Mouse (Mus musculus) stomach, embryonic 15.5 days (tissue): ENCODE measurements around the gene Gm20388. TPM values are rescaled to one million over a fixed set of nuclear protein-coding genes. Genes with fewer than 3 reads are reported as not detected.

ENCODE experiments used
- ATAC-seq: fragments of 200-750 bp; cut with Nextera tagmentation; 2 replicates; pipeline ENCODE4 v1.8.0; 2017; ENCODE audit warnings: low read depth, moderate number of reproducible peaks, moderate TSS enrichment; ENCODE audit not compliant: insufficient read depth, low FRiP score
- H3K27ac ChIP-seq: fragments of 300-500 bp; sonication (generic); 2 replicates; pipeline ENCODE4 v1.5.1; 2015; ENCODE audit warnings: mild to moderate bottlenecking, inconsistent platforms
- H3K27me3 ChIP-seq: fragments of 300-500 bp; sonication (generic); replicated peaks from 2 replicates; pipeline ENCODE4 v1.6.1; 2015; ENCODE audit warnings: inconsistent platforms
- H3K36me3 ChIP-seq: fragments of 300-500 bp; sonication (generic); 2 replicates; pipeline ENCODE4 v1.6.1; 2015; ENCODE audit warnings: inconsistent platforms
- H3K4me1 ChIP-seq: fragments of 300-500 bp; sonication (generic); 2 replicates; pipeline ENCODE4 v1.6.1; 2015; ENCODE audit warnings: inconsistent platforms
- H3K4me2 ChIP-seq: fragments of 300-500 bp; sonication (generic); 2 replicates; pipeline ENCODE4 v1.6.1; 2015; ENCODE audit warnings: mild to moderate bottlenecking, inconsistent platforms
- H3K4me3 ChIP-seq: fragments of 300-500 bp; sonication (generic); replicated peaks from 2 replicates; pipeline ENCODE4 v1.5.1; 2015; ENCODE audit warnings: inconsistent platforms
- H3K9ac ChIP-seq: fragments of 300-500 bp; sonication (generic); 2 replicates; pipeline ENCODE4 v1.6.1; 2015; ENCODE audit warnings: inconsistent platforms
- H3K9me3 ChIP-seq: fragments of 300-500 bp; sonication (generic); 2 replicates; pipeline ENCODE4 v1.6.1; 2016; ENCODE audit warnings: inconsistent platforms
- WGBS: fragments of 180-500 bp; shearing (Covaris S2); methylation state at CpG from one replicate; pipeline ENCODE4 v1.1.7; 2015; 5-methylcytosine and 5-hydroxymethylcytosine counted together
- polyA plus RNA-seq: library from polyadenylated mRNA; unstranded; fragments of >200 nt; fragmentation: Nextera tagmentation; extraction: Ambion mirVana; gene quantifications from 2 replicates; pipeline ENCODE4 v1.2.1, GENCODE M21; 2015

Gm20388 gene
- polyA plus RNA-seq, 1 experiment from 2014 or later: not detected

- no peak for ATAC-seq
- Histone ChIP-seq H3K9ac (no peak overlapping the region), H3K4me2 (no peak overlapping the region), H3K27ac (peak overlapping the region; percentile 67), H3K4me3 (no peak overlapping the region), H3K36me3 (no peaks in the 10 kb centered on the region), H3K4me1 (peaks cover 29% of the 10 kb centered on the region), H3K9me3 (no peaks in the 10 kb centered on the region), H3K27me3 (no peaks in the 10 kb centered on the region)
- WGBS: 24% methylated on average over 8 of the region's 8 CpGs
Observed at GRCm38 (mm10) chr8:120000461-120000860, 89.8 kb downstream of the Gm20388 start.

GRCm38 (mm10) chr8:120001712-120002111, 91.1 kb downstream of the Gm20388 start:
- 65% methylated on average over 7 of the region's 7 CpGs for WGBS
- Histone ChIP-seq H3K9me3 (no peaks in the 10 kb centered on the region), H3K9ac (no peak overlapping the region), H3K4me3 (no peak overlapping the region), H3K36me3 (no peaks in the 10 kb centered on the region), H3K27me3 (no peaks in the 10 kb centered on the region), H3K4me1 (peaks cover 37% of the 10 kb centered on the region), H3K4me2 (no peak overlapping the region), H3K27ac (peak overlapping the region; percentile 67)
- no peak for ATAC-seq

DNA sequence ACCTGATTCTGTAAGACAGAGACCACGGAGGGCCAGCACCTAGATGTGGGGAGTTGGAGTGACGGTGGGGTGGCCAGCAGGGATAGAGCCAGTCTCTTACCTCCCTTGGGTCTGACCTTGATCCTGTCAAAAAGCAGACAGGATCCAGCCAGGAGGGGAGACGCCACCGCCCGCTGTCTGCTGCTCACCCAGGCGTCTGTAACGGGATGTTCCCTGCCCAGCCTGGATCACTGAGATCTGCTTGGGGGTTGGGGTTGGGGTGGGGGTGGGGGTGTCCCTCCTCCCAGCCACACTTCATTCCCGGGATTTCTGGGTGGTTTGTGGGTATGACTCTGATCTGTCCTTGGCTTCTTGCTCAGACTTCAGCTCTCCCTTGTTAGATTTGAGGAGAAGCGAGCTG, 91.7 kb downstream of the Gm20388 start:
- H3K9ac ChIP-seq: no peak overlapping the region
- no peak for ATAC-seq
- H3K4me1 ChIP-seq: peaks cover 43% of the 10 kb centered on the region
- WGBS: 52% methylated on average over 9 of the region's 9 CpGs
- no peaks in the 10 kb centered on the region for H3K27me3 ChIP-seq
- H3K27ac ChIP-seq: peak overlapping the region; percentile 48; the same call in 1 of the 2 replicates
- no peak overlapping the region for H3K4me3 ChIP-seq
- no peaks in the 10 kb centered on the region for H3K36me3 ChIP-seq
- H3K4me2 ChIP-seq: no peak overlapping the region
- no peaks in the 10 kb centered on the region for H3K9me3 ChIP-seq

DNA sequence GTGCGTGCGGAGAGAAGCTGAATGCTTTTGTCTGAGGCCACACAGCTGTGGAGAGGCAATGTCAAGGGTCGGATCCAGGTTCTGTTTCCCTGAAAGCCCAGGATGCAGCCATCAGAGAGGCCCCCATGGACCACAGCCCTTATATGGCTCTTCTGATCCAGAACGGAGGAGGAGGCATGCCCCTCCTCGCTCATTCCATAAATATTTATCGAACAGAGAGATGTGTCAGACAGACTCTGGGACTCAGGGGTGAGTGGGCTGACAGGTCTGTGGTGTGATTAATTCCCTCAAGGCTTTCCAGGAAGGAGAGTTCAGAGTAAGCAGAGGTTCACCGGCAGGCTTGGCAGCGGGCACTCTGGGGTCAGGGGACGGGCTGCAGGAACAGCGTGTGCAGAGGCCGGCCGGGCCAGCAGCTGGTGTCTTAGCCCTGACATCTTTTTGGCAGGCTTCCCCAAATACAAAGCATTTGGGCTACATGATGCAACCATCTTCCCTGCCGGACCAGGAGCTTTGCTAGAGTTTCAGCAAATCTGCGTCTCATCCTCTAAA, 93.6 kb downstream of the Gm20388 start:
- peaks cover 44% of the 10 kb centered on the region for H3K4me1 ChIP-seq
- no peaks in the 10 kb centered on the region for H3K27me3 ChIP-seq
- ATAC-seq: peak; percentile 70
- 9% methylated on average over 14 of the region's 14 CpGs for WGBS
- H3K4me3 ChIP-seq: no peak overlapping the region
- peak overlapping the region; percentile 24; the same call in 1 of the 2 replicates for H3K4me2 ChIP-seq
- no peak overlapping the region for H3K9ac ChIP-seq
- peak overlapping the region; percentile 85 for H3K27ac ChIP-seq
- H3K36me3 ChIP-seq: no peaks in the 10 kb centered on the region
- H3K9me3 ChIP-seq: no peaks in the 10 kb centered on the region

- Histone ChIP-seq H3K27me3 (no peaks in the 10 kb centered on the region), H3K4me1 (peaks cover 44% of the 10 kb centered on the region), H3K4me3 (no peak overlapping the region), H3K4me2 (peak overlapping the region; percentile 24; the same call in 1 of the 2 replicates), H3K27ac (peak overlapping the region; percentile 85), H3K9ac (no peak overlapping the region), H3K9me3 (no peaks in the 10 kb centered on the region), H3K36me3 (no peaks in the 10 kb centered on the region)
- 15% methylated on average over 2 of the region's 2 CpGs for WGBS
- ATAC-seq: no peak
Observed at GRCm38 (mm10) chr8:120004705-120005381, 94.2 kb downstream of the Gm20388 start.

GRCm38 (mm10) chr8:120006645-120007160, 96.1 kb downstream of the Gm20388 start:
- Histone ChIP-seq H3K27ac (no peak overlapping the region), H3K9me3 (no peaks in the 10 kb centered on the region), H3K27me3 (no peaks in the 10 kb centered on the region), H3K4me1 (peaks cover 32% of the 10 kb centered on the region), H3K36me3 (no peaks in the 10 kb centered on the region), H3K9ac (no peak overlapping the region), H3K4me3 (no peak overlapping the region), H3K4me2 (no peak overlapping the region)
- 23% methylated on average over 9 of the region's 9 CpGs for WGBS
- no peak for ATAC-seq

- ATAC-seq: no peak
- Histone ChIP-seq H3K9ac (no peak overlapping the region), H3K36me3 (no peaks in the 10 kb centered on the region), H3K4me2 (no peak overlapping the region), H3K4me3 (no peak overlapping the region), H3K27ac (no peak overlapping the region), H3K27me3 (no peaks in the 10 kb centered on the region), H3K9me3 (no peaks in the 10 kb centered on the region), H3K4me1 (peaks cover 32% of the 10 kb centered on the region)
- 75% methylated on average over 9 of the region's 9 CpGs for WGBS
Observed at GRCm38 (mm10) chr8:120007178-120007577, 96.5 kb downstream of the Gm20388 start.

DNA sequence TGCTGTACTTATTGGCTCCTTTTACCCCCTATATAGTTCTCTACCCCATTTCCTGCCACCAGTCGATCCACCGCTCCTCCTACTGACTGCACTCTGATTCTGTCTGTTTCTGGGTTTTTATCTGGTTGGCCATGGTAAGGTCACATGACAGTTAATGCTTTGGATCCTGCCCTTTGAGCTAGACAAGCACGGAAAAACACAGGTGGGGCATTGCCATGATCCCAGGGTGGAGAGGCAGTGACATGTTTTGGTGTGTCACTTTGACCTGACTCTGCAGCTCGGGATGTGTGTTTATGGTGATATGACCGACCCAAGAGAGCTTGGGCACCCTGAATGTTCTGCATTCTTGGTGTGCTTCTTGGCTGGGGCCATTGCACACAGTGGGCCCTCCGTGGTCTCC, 98.6 kb downstream of the Gm20388 start:
- Histone ChIP-seq H3K27me3 (no peaks in the 10 kb centered on the region), H3K4me2 (no peak overlapping the region), H3K27ac (no peak overlapping the region), H3K9ac (no peak overlapping the region), H3K9me3 (no peaks in the 10 kb centered on the region), H3K4me3 (no peak overlapping the region), H3K36me3 (no peaks in the 10 kb centered on the region), H3K4me1 (peaks cover 30% of the 10 kb centered on the region)
- WGBS: 62% methylated on average over 6 of the region's 6 CpGs
- ATAC-seq: no peak

- no peak for ATAC-seq
- no peaks in the 10 kb centered on the region for H3K27me3 ChIP-seq
- H3K4me3 ChIP-seq: no peak overlapping the region
- H3K9me3 ChIP-seq: no peaks in the 10 kb centered on the region
- H3K27ac ChIP-seq: no peak overlapping the region
- H3K36me3 ChIP-seq: no peaks in the 10 kb centered on the region
- peaks cover 16% of the 10 kb centered on the region for H3K4me1 ChIP-seq
- H3K4me2 ChIP-seq: no peak overlapping the region
- WGBS: 76% methylated on average over 8 of the region's 8 CpGs
- H3K9ac ChIP-seq: no peak overlapping the region
Observed at GRCm38 (mm10) chr8:120012491-120012890, 101.8 kb downstream of the Gm20388 start.

DNA sequence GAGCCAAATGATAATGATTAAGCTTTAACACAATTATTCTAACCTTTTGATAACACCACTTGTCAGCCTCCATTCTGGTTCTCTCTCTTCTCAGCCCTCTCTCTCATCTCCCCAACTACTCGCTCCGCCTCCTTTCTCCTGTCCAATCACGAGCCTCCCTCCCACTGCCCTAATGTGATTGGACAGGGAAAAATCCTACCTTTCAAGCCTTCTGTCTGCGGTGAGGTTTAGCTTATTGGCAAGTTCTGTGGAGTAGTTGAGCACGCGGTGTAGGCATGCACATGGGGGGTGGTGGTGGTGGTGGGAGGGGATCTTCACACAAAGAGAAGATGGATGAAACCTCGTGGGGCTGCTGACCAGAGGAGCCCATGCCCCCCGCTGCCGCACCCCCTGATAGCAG, 102.3 kb downstream of the Gm20388 start:
- H3K9ac ChIP-seq: no peak overlapping the region
- no peak overlapping the region for H3K27ac ChIP-seq
- no peaks in the 10 kb centered on the region for H3K27me3 ChIP-seq
- 35% methylated on average over 9 of the region's 9 CpGs for WGBS
- no peaks in the 10 kb centered on the region for H3K36me3 ChIP-seq
- H3K9me3 ChIP-seq: no peaks in the 10 kb centered on the region
- ATAC-seq: peak; percentile 52; the same call in 1 of the 2 replicates
- no peak overlapping the region for H3K4me3 ChIP-seq
- H3K4me2 ChIP-seq: no peak overlapping the region
- H3K4me1 ChIP-seq: peaks cover 16% of the 10 kb centered on the region

DNA sequence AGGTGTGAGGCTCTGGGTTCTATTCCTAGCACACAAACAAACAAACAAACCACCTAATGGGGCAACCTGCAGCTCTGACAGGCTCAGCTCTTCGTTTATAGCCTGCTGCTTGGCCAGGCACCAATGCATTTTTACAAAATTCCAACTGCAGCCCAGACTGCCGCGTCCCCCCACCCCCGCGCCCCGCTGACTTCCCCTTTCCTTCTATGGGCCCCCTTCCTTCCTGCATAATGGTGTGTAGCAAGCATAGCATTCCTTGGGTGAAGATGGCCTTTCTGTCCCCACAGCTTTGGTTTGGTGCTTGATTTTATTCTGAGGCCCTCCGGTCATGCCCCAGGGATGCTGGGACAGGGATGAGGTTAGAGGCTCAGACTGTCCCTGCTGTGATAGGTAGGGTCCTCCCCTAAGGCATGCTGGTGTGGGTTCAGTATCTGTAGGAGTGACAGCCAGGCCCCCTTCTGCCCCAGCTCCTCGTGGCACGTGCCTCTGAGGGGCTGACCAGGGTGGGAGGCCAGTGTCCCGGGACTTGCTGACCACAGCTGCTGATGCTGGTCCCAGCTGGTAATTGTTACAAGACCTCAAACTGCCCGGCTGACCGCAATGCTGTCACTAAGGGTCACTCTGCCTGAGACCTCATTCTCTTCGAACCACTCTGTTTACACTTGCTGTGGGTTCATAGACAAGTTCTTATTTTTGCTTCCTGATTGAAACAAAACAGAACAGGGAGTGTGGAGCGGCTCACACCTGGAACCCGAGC, 103.8 kb downstream of the Gm20388 start:
- Histone ChIP-seq H3K4me3 (no peak overlapping the region), H3K27me3 (no peaks in the 10 kb centered on the region), H3K4me1 (peaks cover 16% of the 10 kb centered on the region), H3K4me2 (no peak overlapping the region), H3K9me3 (no peaks in the 10 kb centered on the region), H3K27ac (0 out of 2 replicates have a peak overlapping the region, but pooled peaks have one; percentile 31), H3K36me3 (no peaks in the 10 kb centered on the region), H3K9ac (no peak overlapping the region)
- 51% methylated on average over 15 of the region's 15 CpGs for WGBS
- no peak for ATAC-seq

- 84% methylated on average over 8 of the region's 8 CpGs for WGBS
- Histone ChIP-seq H3K27me3 (no peaks in the 10 kb centered on the region), H3K4me1 (peaks cover 16% of the 10 kb centered on the region), H3K36me3 (no peaks in the 10 kb centered on the region), H3K27ac (no peak overlapping the region), H3K4me3 (no peak overlapping the region), H3K4me2 (no peak overlapping the region), H3K9me3 (no peaks in the 10 kb centered on the region), H3K9ac (no peak overlapping the region)
- no peak for ATAC-seq
Observed at GRCm38 (mm10) chr8:120015916-120016315, 105.3 kb downstream of the Gm20388 start.
